Mouse (Mus musculus) stomach, postnatal 0 days (tissue): Measurements from ENCODE around the gene Sugt1. TPM values are rescaled to one million over a fixed set of nuclear protein-coding genes. Genes with fewer than 3 reads are reported as not detected.

ENCODE experiments used
- ATAC-seq: fragments of 200-750 bp; cut with Nextera tagmentation; 2 replicates; pipeline ENCODE4 v1.8.0; 2017; ENCODE audit not compliant: low FRiP score, low TSS enrichment
- DNase-seq: peaks from one replicate; pipeline ENCODE4 v3.0.0-alpha.2; 2016; ENCODE audit warnings: low spot score
- H3K27ac ChIP-seq: fragments of 300-500 bp; sonication (generic); replicated peaks from 2 replicates; pipeline ENCODE4 v1.5.1; 2014; ENCODE audit warnings: mild to moderate bottlenecking, control low read depth
- H3K27me3 ChIP-seq: fragments of 300-500 bp; sonication (generic); 2 replicates; pipeline ENCODE4 v1.6.1; 2014; ENCODE audit warnings: low read length; ENCODE audit not compliant: control insufficient read depth, insufficient read depth
- H3K36me3 ChIP-seq: fragments of 300-500 bp; sonication (generic); 2 replicates; pipeline ENCODE4 v1.6.1; 2014; ENCODE audit warnings: low read length, mixed read lengths; ENCODE audit not compliant: control insufficient read depth, insufficient read depth
- H3K4me1 ChIP-seq: fragments of 300-500 bp; sonication (generic); replicated peaks from 2 replicates; pipeline ENCODE4 v1.6.1; 2014; ENCODE audit warnings: antibody characterized with exemption; ENCODE audit not compliant: control insufficient read depth, insufficient read depth
- H3K4me2 ChIP-seq: fragments of 300-500 bp; sonication (generic); replicated peaks from 2 replicates; pipeline ENCODE4 v1.6.1; 2014; ENCODE audit warnings: low read depth, mild to moderate bottlenecking, control low read depth, moderate library complexity
- H3K4me3 ChIP-seq: fragments of 300-500 bp; sonication (generic); 2 replicates; pipeline ENCODE4 v1.5.1; 2014; ENCODE audit warnings: low read depth, low read length, control low read depth
- H3K9ac ChIP-seq: fragments of 300-500 bp; sonication (generic); 2 replicates; pipeline ENCODE4 v1.6.1; 2014; ENCODE audit warnings: mild to moderate bottlenecking, low read length, control low read depth, mixed read lengths
- H3K9me3 ChIP-seq: fragments of 300-500 bp; sonication (generic); 2 replicates; pipeline ENCODE4 v1.6.1; 2016; ENCODE audit warnings: low read length; ENCODE audit not compliant: control insufficient read depth
- CTCF ChIP-seq: IDR thresholded peaks from 2 replicates; pipeline ENCODE4 v1.5.1; 2016; ENCODE audit warnings: antibody characterized with exemption, low read depth, mild to moderate bottlenecking, moderate library complexity
- EP300 ChIP-seq: optimal IDR thresholded peaks from 2 replicates; pipeline ENCODE3; 2016; ENCODE audit warnings: antibody characterized with exemption
- WGBS: fragments of 180-500 bp; shearing (Covaris S2); extraction: QIAGEN DNeasy Blood & Tissue Kit; methylation state at CpG from one replicate; pipeline ENCODE4 v1.1.7; 2014; 5-methylcytosine and 5-hydroxymethylcytosine counted together
- polyA plus RNA-seq: library from polyadenylated mRNA; unstranded; fragments of >200 nt; fragmentation: Nextera tagmentation; extraction: Ambion mirVana; gene quantifications from 2 replicates; pipeline ENCODE4 v1.2.1, GENCODE M21; 2015

Sugt1 gene
- polyA plus RNA-seq, 1 experiment from 2014 or later, result 73.7 TPM

DNA sequence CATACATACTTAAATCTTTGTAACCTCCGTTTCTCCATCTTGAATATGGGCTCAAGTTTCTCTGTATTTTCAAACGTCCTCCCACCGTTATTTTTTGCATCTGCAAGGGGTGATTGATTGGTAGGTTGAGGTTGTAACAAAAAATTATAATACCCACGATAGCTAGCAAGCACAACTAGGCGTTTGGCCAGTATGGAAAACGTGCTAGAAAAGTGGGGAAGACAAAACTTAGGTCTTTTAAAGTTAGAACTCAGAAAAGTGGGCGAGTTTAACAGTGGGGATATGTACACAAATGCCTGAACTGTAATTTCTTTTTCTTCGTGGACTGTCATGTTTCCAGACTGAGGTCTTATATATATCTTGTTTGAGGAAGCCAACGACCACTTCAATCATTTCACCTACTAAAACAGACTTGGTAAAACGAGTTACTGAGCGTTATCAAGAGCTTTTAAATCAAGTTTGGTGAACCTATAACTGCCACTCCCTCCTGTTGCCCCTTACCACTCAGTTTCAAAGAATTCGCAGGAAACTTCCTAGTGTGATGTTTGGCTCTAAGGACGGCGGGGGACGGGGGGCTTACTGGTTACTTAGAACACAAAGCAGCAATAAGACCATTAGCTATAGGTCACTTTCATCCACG, 872 bp upstream of the Sugt1 start:
- Histone ChIP-seq H3K4me1 (peaks cover 2% of the 10 kb centered on the region; the same call in 1 of the 2 replicates), H3K27ac (peak overlapping the region; percentile 95), H3K27me3 (no peaks in the 10 kb centered on the region), H3K36me3 (no peaks in the 10 kb centered on the region), H3K9ac (peak overlapping the region; percentile 68), H3K4me3 (peak overlapping the region; percentile 63), H3K9me3 (no peaks in the 10 kb centered on the region), H3K4me2 (peak overlapping the region; percentile 90)
- DNase-seq, result no peak
- TF ChIP-seq CTCF (no peak), EP300 (no peak)
- WGBS, result 27% methylated on average over 16 of the region's 16 CpGs
- no peak for ATAC-seq

DNA sequence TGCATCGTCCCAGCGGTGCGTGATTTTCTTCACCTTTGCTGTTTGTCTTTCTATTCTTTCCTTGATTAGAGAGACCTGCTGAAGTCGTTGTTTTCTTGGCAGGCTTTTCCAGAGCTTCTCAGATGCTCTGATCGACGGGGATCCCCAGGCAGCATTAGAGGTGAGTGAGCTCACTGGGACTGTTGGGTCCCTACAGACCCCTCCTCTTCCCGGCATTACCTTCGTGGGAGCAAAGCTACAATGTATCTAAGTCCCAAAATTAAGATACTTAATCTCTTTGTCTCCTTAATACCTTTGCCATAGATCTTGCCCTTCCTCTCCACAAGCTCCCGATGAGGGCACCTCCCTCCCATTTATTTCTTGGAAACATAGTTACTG, 350 bp downstream of the Sugt1 start:
- under 1% methylated on average over 9 of the region's 9 CpGs for WGBS
- H3K9ac ChIP-seq, result peak overlapping the region; percentile 68
- H3K9me3 ChIP-seq, result no peaks in the 10 kb centered on the region
- no peak for TF ChIP-seq EP300
- TF ChIP-seq CTCF, result no peak
- peak overlapping the region; percentile 90 for H3K4me2 ChIP-seq
- peak; percentile 25; the same call in 1 of the 2 replicates for ATAC-seq
- peaks cover 2% of the 10 kb centered on the region; the same call in 1 of the 2 replicates for H3K4me1 ChIP-seq
- H3K27me3 ChIP-seq, result no peaks in the 10 kb centered on the region
- H3K36me3 ChIP-seq, result no peaks in the 10 kb centered on the region
- peak overlapping the region; percentile 95 for H3K27ac ChIP-seq
- H3K4me3 ChIP-seq, result peak overlapping the region; percentile 63
- DNase-seq, result no peak

DNA sequence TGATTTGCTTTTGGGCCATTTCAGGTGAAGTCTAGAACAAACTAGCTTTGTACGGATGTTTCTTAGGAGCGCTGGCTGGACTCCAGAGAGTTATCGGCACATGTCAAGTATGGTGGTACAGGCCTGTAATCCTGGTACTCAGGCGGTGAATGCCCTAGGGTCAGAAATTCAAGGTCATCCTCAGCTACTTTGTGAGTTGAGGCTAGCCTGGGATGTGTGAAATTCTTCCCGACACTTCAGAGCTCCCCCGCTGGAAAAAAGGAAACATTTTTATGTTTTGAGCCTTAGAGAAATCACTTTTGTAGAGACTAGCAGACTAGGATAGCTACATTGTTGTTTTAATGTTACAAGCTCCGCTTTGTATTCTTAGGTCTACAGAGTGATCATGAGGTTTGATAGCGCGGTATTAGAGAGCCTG, 1.1 kb downstream of the Sugt1 start:
- Histone ChIP-seq H3K4me3 (peak overlapping the region; percentile 63), H3K4me1 (peaks cover 2% of the 10 kb centered on the region; the same call in 1 of the 2 replicates), H3K9ac (peak overlapping the region; percentile 35; the same call in 1 of the 2 replicates), H3K9me3 (no peaks in the 10 kb centered on the region), H3K36me3 (no peaks in the 10 kb centered on the region), H3K27me3 (no peaks in the 10 kb centered on the region), H3K27ac (no peak overlapping the region), H3K4me2 (peak overlapping the region; percentile 90)
- ATAC-seq (no peak), DNase-seq (no peak)
- WGBS, result 82% methylated on average over 9 of the region's 9 CpGs
- no peak for TF ChIP-seq EP300
- TF ChIP-seq CTCF, result no peak

DNA sequence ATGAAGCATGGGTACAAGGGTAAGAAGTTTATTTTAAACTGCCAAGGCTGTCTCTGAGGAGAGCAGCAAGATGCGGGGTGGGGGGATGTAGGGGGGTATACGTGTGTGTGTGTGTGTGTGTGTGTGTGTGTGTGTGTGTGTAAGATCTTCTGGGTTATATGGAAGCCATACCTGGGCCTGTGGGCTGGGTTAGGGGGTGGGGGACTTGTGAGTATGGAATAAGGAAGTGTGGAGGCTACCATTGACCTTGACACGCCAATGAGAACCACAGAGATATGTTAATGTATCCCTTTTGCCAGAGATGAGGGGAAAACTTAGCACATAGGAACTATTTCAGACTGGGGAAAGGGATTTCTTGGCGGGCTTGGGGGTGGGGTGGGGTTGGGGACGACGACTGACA, 1.9 kb downstream of the Sugt1 start:
- TF ChIP-seq EP300 (no peak), CTCF (no peak)
- DNase-seq (no peak), ATAC-seq (no peak)
- Histone ChIP-seq H3K36me3 (no peaks in the 10 kb centered on the region), H3K27ac (no peak overlapping the region), H3K4me1 (peaks cover 2% of the 10 kb centered on the region; the same call in 1 of the 2 replicates), H3K27me3 (no peaks in the 10 kb centered on the region), H3K4me2 (no peak overlapping the region), H3K9ac (no peak overlapping the region), H3K9me3 (no peaks in the 10 kb centered on the region), H3K4me3 (no peak overlapping the region)
- WGBS, result 81% methylated on average over 6 of the region's 6 CpGs

DNA sequence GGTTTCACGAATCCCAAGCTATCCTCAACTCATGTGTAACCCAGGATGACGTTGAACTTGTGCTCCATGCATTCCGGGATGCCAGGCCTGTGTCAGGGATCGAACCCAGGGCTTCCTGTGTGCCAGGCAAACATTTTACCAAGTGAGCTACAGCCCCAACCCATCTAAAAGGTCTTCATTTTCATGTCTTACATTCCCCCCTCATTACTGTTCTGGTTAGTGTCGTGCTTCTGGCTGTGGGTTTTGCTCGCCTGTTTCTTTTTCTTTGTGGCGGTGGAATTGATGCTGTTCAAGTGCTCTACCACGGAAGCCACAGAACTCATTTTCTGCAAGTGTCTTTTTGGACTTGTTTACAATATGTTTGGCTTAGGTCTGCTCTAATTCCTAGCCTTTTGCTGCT, 3.4 kb downstream of the Sugt1 start:
- H3K9ac ChIP-seq, result no peak overlapping the region
- H3K4me1 ChIP-seq, result peaks cover 2% of the 10 kb centered on the region; the same call in 1 of the 2 replicates
- no peaks in the 10 kb centered on the region for H3K9me3 ChIP-seq
- no peaks in the 10 kb centered on the region for H3K27me3 ChIP-seq
- 97% methylated on average over 8 of the region's 8 CpGs for WGBS
- H3K4me3 ChIP-seq, result no peak overlapping the region
- no peaks in the 10 kb centered on the region for H3K36me3 ChIP-seq
- no peak overlapping the region for H3K4me2 ChIP-seq
- ATAC-seq (no peak), DNase-seq (no peak)
- H3K27ac ChIP-seq, result no peak overlapping the region
- TF ChIP-seq EP300, result no peak
- no peak for TF ChIP-seq CTCF

DNA sequence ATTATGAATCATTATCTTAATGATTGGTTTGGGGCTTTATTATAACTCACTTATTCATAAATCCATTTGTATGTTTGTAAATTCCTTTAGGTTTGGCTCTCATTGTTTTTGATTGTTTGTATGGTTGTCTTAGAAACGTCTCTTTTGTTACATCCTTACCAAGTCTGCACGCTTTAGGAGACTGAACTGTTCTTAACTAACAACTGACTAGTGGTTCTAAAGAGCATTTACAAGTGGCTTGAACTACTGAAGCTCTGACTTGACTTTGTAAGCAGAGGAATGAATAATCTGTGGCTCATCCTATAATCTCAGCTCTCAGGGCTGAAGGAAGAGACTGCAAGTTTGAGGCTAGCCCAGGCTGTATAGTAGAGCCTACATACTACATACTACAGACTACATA, 4.1 kb downstream of the Sugt1 start:
- DNase-seq, result no peak
- Histone ChIP-seq H3K4me2 (no peak overlapping the region), H3K27ac (no peak overlapping the region), H3K4me1 (peaks cover 2% of the 10 kb centered on the region; the same call in 1 of the 2 replicates), H3K36me3 (no peaks in the 10 kb centered on the region), H3K27me3 (no peaks in the 10 kb centered on the region), H3K4me3 (no peak overlapping the region), H3K9ac (no peak overlapping the region), H3K9me3 (no peaks in the 10 kb centered on the region)
- TF ChIP-seq EP300, result no peak
- no peak for TF ChIP-seq CTCF
- WGBS, result 86% methylated on average over 2 of the region's 2 CpGs
- ATAC-seq, result no peak
